Mouse (Mus musculus) cortical plate, adult 2 months (tissue): ENCODE data around the gene Vsig10l.

Experiments used
- CTCF ChIP-seq: fragments of 200-500 bp; IDR thresholded peaks from 2 replicates; pipeline ENCODE4 v1.5.1; 2011; ENCODE audit warnings: mild to moderate bottlenecking, control low read depth, low read length; ENCODE audit not compliant: insufficient read depth; ENCODE audit errors: extremely low read depth
- POLR2A ChIP-seq: fragments of 200-500 bp; IDR thresholded peaks from 2 replicates; pipeline ENCODE4 v1.6.1; 2011; ENCODE audit warnings: mild to moderate bottlenecking, low read length, control low read depth; ENCODE audit not compliant: insufficient read depth; ENCODE audit errors: extremely low read depth

GRCm38 (mm10) chr7:43476376-43476775 is 13.4 kb downstream of the Vsig10l start:
- TF ChIP-seq POLR2A (no peak), CTCF (no peak)
